Mouse (Mus musculus): ENCODE data around the gene Dpagt1. TPM values are rescaled to one million over a fixed set of nuclear protein-coding genes. Genes with fewer than 3 reads are reported as not detected.

Gene Dpagt1
- polyA plus RNA-seq, 1 experiment from 2014 or later = 27.8 TPM

DNA sequence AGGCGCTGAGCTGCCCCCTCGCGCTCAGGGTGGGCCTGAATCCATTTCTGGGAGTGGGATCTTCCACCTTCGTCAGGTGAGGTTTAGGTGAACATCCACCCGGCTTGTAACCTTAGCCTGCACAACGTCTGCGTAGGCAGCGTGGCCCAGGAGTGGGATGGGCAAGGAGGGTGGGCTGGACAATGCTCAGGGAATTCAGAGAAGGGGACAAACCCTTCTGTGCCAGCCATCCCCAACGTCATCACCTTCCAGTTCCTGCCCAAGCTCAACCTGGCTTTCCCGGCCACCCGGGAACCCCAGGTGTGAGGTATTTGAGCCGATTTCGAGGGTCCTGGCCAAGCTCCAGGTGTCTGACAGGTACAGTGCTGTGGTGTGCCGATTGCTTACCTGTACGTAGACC, 54.0 kb downstream of the Dpagt1 start:
- H3K4me3 ChIP-seq (ENCODE audit: low read depth, low read length) = peak overlapping the region; percentile 79
- peak overlapping the region; percentile 87 for H3K9ac ChIP-seq (ENCODE audit: low read length)
- TF ChIP-seq EP300 (optimal IDR thresholded peaks at IDR 0.05) (no peak), CTCF (IDR thresholded peaks at IDR 0.05; ENCODE audit: low read depth) (no peak)
- peak; percentile 2; the same call in 1 of the 2 replicates for ATAC-seq (ENCODE audit: low FRiP score, low TSS enrichment)
- H3K36me3 ChIP-seq (ENCODE audit: control insufficient read depth, insufficient read depth, low read length) = peaks cover 20% of the 10 kb centered on the region
- peak overlapping the region; percentile 94 for H3K4me2 ChIP-seq (replicated peaks; ENCODE audit: low read depth)
- WGBS = 2% methylated on average over 15 of the region's 15 CpGs
- peak overlapping the region; percentile 88 for H3K27ac ChIP-seq (replicated peaks)
- H3K27me3 ChIP-seq (ENCODE audit: control insufficient read depth, insufficient read depth, low read length) = no peaks in the 10 kb centered on the region
- H3K4me1 ChIP-seq (replicated peaks; ENCODE audit: control insufficient read depth, insufficient read depth) = peaks cover 3% of the 10 kb centered on the region; the same call in 1 of the 2 replicates
- no peak for DNase-seq (ENCODE audit: low spot score)
- no peaks in the 10 kb centered on the region for H3K9me3 ChIP-seq (ENCODE audit: control insufficient read depth, low read length)

Small RNA genes lying within 50 kb of the gene (microRNA-seq; reads per million reads assigned to microRNA genes)
- not detected for gene Gm44335

Other genes with a start within 250 kb of the Dpagt1 start
- not detected in 2 replicates for gene Mfrp, start 224.3 kb upstream of the Dpagt1 start, polyA plus RNA-seq (2015; fragmentation: Nextera tagmentation; extraction: Ambion mirVana)
- gene C1qtnf5, start 218.8 kb upstream of the Dpagt1 start, polyA plus RNA-seq (2015; fragmentation: Nextera tagmentation; extraction: Ambion mirVana) = 5.3 and 6.5 TPM in 2 replicates
- 0.05 TPM in 1 of 2 replicates, not detected in the other for gene Gm49380, start 212.5 kb upstream of the Dpagt1 start, polyA plus RNA-seq (2015; fragmentation: Nextera tagmentation; extraction: Ambion mirVana)
- 22.0 and 22.2 TPM in 2 replicates for gene Rnf26, start 212.5 kb upstream of the Dpagt1 start, polyA plus RNA-seq (2015; fragmentation: Nextera tagmentation; extraction: Ambion mirVana)
- 43.9 and 44.5 TPM in 2 replicates for gene Mcam, start 191.6 kb upstream of the Dpagt1 start, polyA plus RNA-seq (2015; fragmentation: Nextera tagmentation; extraction: Ambion mirVana)
- 4.9 and 5.7 TPM in 2 replicates for gene Cbl, start 92.0 kb upstream of the Dpagt1 start, polyA plus RNA-seq (2015; fragmentation: Nextera tagmentation; extraction: Ambion mirVana)
- not detected in 2 replicates for gene Ccdc153, start 85.3 kb upstream of the Dpagt1 start, polyA plus RNA-seq (2015; fragmentation: Nextera tagmentation; extraction: Ambion mirVana)
- 0.08 and 0.13 TPM in 2 replicates for gene Pdzd3, start 74.5 kb upstream of the Dpagt1 start, polyA plus RNA-seq (2015; fragmentation: Nextera tagmentation; extraction: Ambion mirVana)
- gene Nlrx1, start 57.4 kb upstream of the Dpagt1 start, polyA plus RNA-seq (2015; fragmentation: Nextera tagmentation; extraction: Ambion mirVana) = 9.2 and 10.7 TPM in 2 replicates
- gene Abcg4, start 37.4 kb upstream of the Dpagt1 start, polyA plus RNA-seq (2015; fragmentation: Nextera tagmentation; extraction: Ambion mirVana) = 1.4 TPM in 2 replicates
- 8.9 and 9.4 TPM in 2 replicates for gene Hinfp, start 20.3 kb upstream of the Dpagt1 start, polyA plus RNA-seq (2015; fragmentation: Nextera tagmentation; extraction: Ambion mirVana)
- 7.4 and 7.5 TPM in 2 replicates for gene C2cd2l, start 5.7 kb upstream of the Dpagt1 start, polyA plus RNA-seq (2015; fragmentation: Nextera tagmentation; extraction: Ambion mirVana)
- gene H2afx, start 8.7 kb downstream of the Dpagt1 start, polyA plus RNA-seq (2015; fragmentation: Nextera tagmentation; extraction: Ambion mirVana) = 78.7 and 93.6 TPM in 2 replicates
- gene Hmbs, start 18.2 kb downstream of the Dpagt1 start, polyA plus RNA-seq (2015; fragmentation: Nextera tagmentation; extraction: Ambion mirVana) = 68.8 and 71.5 TPM in 2 replicates
- 15.8 and 18.2 TPM in 2 replicates for gene Vps11, start 35.7 kb downstream of the Dpagt1 start, polyA plus RNA-seq (2015; fragmentation: Nextera tagmentation; extraction: Ambion mirVana)
- 18.0 and 18.5 TPM in 2 replicates for gene Hyou1, start 53.5 kb downstream of the Dpagt1 start, polyA plus RNA-seq (2015; fragmentation: Nextera tagmentation; extraction: Ambion mirVana)
- gene Slc37a4, start 70.8 kb downstream of the Dpagt1 start, polyA plus RNA-seq (2015; fragmentation: Nextera tagmentation; extraction: Ambion mirVana) = 18.1 and 18.4 TPM in 2 replicates
- gene Rps25, start 81.1 kb downstream of the Dpagt1 start, polyA plus RNA-seq (2015; fragmentation: Nextera tagmentation; extraction: Ambion mirVana) = 2,137 and 2,228 TPM in 2 replicates
- 95.9 and 97.6 TPM in 2 replicates for gene Trappc4, start 81.6 kb downstream of the Dpagt1 start, polyA plus RNA-seq (2015; fragmentation: Nextera tagmentation; extraction: Ambion mirVana)
- gene Ccdc84, start 92.5 kb downstream of the Dpagt1 start, polyA plus RNA-seq (2015; fragmentation: Nextera tagmentation; extraction: Ambion mirVana) = 16.4 and 16.6 TPM in 2 replicates
- 0.05 TPM in 1 of 2 replicates, not detected in the other for gene Foxr1, start 115.1 kb downstream of the Dpagt1 start, polyA plus RNA-seq (2015; fragmentation: Nextera tagmentation; extraction: Ambion mirVana)
- gene Upk2, start 129.0 kb downstream of the Dpagt1 start, polyA plus RNA-seq (2015; fragmentation: Nextera tagmentation; extraction: Ambion mirVana) = 5.4 and 7.0 TPM in 2 replicates
- 5.2 and 6.1 TPM in 2 replicates for gene Bcl9l, start 156.8 kb downstream of the Dpagt1 start, polyA plus RNA-seq (2015; fragmentation: Nextera tagmentation; extraction: Ambion mirVana)
- 0.13 and 0.21 TPM in 2 replicates for gene Cxcr5, start 235.9 kb downstream of the Dpagt1 start, polyA plus RNA-seq (2015; fragmentation: Nextera tagmentation; extraction: Ambion mirVana)